Mouse (Mus musculus) neural tube, embryonic 15.5 days (tissue): ENCODE data around the gene B130006D01Rik. TPM values are rescaled to one million over a fixed set of nuclear protein-coding genes. Genes with fewer than 3 reads are reported as not detected.

Experiments used
- ATAC-seq: fragments of 200-750 bp; cut with Nextera tagmentation; 2 replicates; pipeline ENCODE4 v1.8.0; 2017; ENCODE audit warnings: mild to moderate bottlenecking, moderate TSS enrichment, moderate library complexity; ENCODE audit not compliant: low FRiP score
- H3K27ac ChIP-seq: fragments of 300-500 bp; sonication (generic); replicated peaks from 2 replicates; pipeline ENCODE4 v1.5.1; 2015; ENCODE audit warnings: mild to moderate bottlenecking, inconsistent platforms
- H3K27me3 ChIP-seq: fragments of 300-500 bp; sonication (generic); replicated peaks from 2 replicates; pipeline ENCODE4 v1.6.1; 2015; ENCODE audit warnings: inconsistent platforms
- H3K36me3 ChIP-seq: fragments of 300-500 bp; sonication (generic); 2 replicates; pipeline ENCODE4 v1.6.1; 2015; ENCODE audit warnings: inconsistent platforms
- H3K4me1 ChIP-seq: fragments of 300-500 bp; sonication (generic); 2 replicates; pipeline ENCODE4 v1.6.1; 2015; ENCODE audit warnings: inconsistent platforms
- H3K4me2 ChIP-seq: fragments of 300-500 bp; sonication (generic); 2 replicates; pipeline ENCODE4 v1.6.1; 2015; ENCODE audit warnings: inconsistent platforms, mild to moderate bottlenecking, moderate library complexity
- H3K4me3 ChIP-seq: fragments of 300-500 bp; sonication (generic); replicated peaks from 2 replicates; pipeline ENCODE4 v1.5.1; 2015; ENCODE audit warnings: mild to moderate bottlenecking, inconsistent platforms
- H3K9ac ChIP-seq: fragments of 300-500 bp; sonication (generic); replicated peaks from 2 replicates; pipeline ENCODE4 v1.6.1; 2015; ENCODE audit warnings: mild to moderate bottlenecking, inconsistent platforms
- H3K9me3 ChIP-seq: fragments of 300-500 bp; sonication (generic); replicated peaks from 2 replicates; pipeline ENCODE4 v1.6.1; 2016; ENCODE audit warnings: inconsistent platforms
- WGBS: fragments of 180-500 bp; shearing (Covaris S2); methylation state at CpG from one replicate; pipeline ENCODE4 v1.1.7; 2015; ENCODE audit warnings: mixed read lengths; 5-methylcytosine and 5-hydroxymethylcytosine counted together
- polyA plus RNA-seq: library from polyadenylated mRNA; unstranded; fragments of >200 nt; fragmentation: Nextera tagmentation; extraction: Ambion mirVana; gene quantifications from 2 replicates; pipeline ENCODE4 v1.2.1, GENCODE M21; 2015

The B130006D01Rik gene
- polyA plus RNA-seq, 1 experiment from 2014 or later: 0.99 TPM

GRCm38 (mm10) chr11:95700778-95701739 lies 22.3 kb upstream of the B130006D01Rik start:
- no peak for ATAC-seq
- Histone ChIP-seq H3K9ac (no peak overlapping the region), H3K4me3 (no peak overlapping the region), H3K27me3 (no peaks in the 10 kb centered on the region), H3K4me2 (no peak overlapping the region), H3K9me3 (no peaks in the 10 kb centered on the region), H3K4me1 (no peaks in the 10 kb centered on the region), H3K27ac (no peak overlapping the region), H3K36me3 (no peaks in the 10 kb centered on the region)
- 94% methylated on average over 13 of the region's 13 CpGs for WGBS

GRCm38 (mm10) chr11:95704032-95704969 lies 19.1 kb upstream of the B130006D01Rik start:
- WGBS: 92% methylated on average over 12 of the region's 12 CpGs
- no peak overlapping the region for H3K27ac ChIP-seq
- H3K4me3 ChIP-seq: no peak overlapping the region
- H3K9me3 ChIP-seq: no peaks in the 10 kb centered on the region
- H3K4me1 ChIP-seq: no peaks in the 10 kb centered on the region
- H3K9ac ChIP-seq: no peak overlapping the region
- ATAC-seq: no peak
- no peak overlapping the region for H3K4me2 ChIP-seq
- no peaks in the 10 kb centered on the region for H3K36me3 ChIP-seq
- H3K27me3 ChIP-seq: no peaks in the 10 kb centered on the region

GRCm38 (mm10) chr11:95704970-95705330 lies 18.4 kb upstream of the B130006D01Rik start:
- no peak overlapping the region for H3K4me3 ChIP-seq
- H3K4me2 ChIP-seq: no peak overlapping the region
- no peaks in the 10 kb centered on the region for H3K27me3 ChIP-seq
- WGBS: 56% methylated on average over 4 of the region's 4 CpGs
- ATAC-seq: no peak
- H3K27ac ChIP-seq: no peak overlapping the region
- H3K4me1 ChIP-seq: no peaks in the 10 kb centered on the region
- H3K36me3 ChIP-seq: no peaks in the 10 kb centered on the region
- no peak overlapping the region for H3K9ac ChIP-seq
- no peaks in the 10 kb centered on the region for H3K9me3 ChIP-seq

GRCm38 (mm10) chr11:95709534-95710040 lies 13.8 kb upstream of the B130006D01Rik start:
- 92% methylated on average over 6 of the region's 6 CpGs for WGBS
- Histone ChIP-seq H3K27me3 (no peaks in the 10 kb centered on the region), H3K4me3 (no peak overlapping the region), H3K4me2 (no peak overlapping the region), H3K36me3 (no peaks in the 10 kb centered on the region), H3K4me1 (peaks cover 14% of the 10 kb centered on the region), H3K27ac (no peak overlapping the region), H3K9ac (no peak overlapping the region), H3K9me3 (no peaks in the 10 kb centered on the region)
- ATAC-seq: no peak

GRCm38 (mm10) chr11:95710478-95710877 lies 12.9 kb upstream of the B130006D01Rik start:
- no peaks in the 10 kb centered on the region for H3K36me3 ChIP-seq
- H3K9me3 ChIP-seq: no peaks in the 10 kb centered on the region
- H3K4me1 ChIP-seq: peaks cover 23% of the 10 kb centered on the region
- no peak overlapping the region for H3K9ac ChIP-seq
- H3K4me3 ChIP-seq: no peak overlapping the region
- no peak overlapping the region for H3K4me2 ChIP-seq
- 81% methylated on average over 7 of the region's 7 CpGs for WGBS
- H3K27ac ChIP-seq: no peak overlapping the region
- ATAC-seq: no peak
- no peaks in the 10 kb centered on the region for H3K27me3 ChIP-seq

GRCm38 (mm10) chr11:95712085-95712562 lies 11.3 kb upstream of the B130006D01Rik start:
- peaks cover 35% of the 10 kb centered on the region for H3K4me1 ChIP-seq
- peak; percentile 9; the same call in 1 of the 2 replicates for ATAC-seq
- H3K36me3 ChIP-seq: no peaks in the 10 kb centered on the region
- H3K9me3 ChIP-seq: no peaks in the 10 kb centered on the region
- no peak overlapping the region for H3K9ac ChIP-seq
- peak overlapping the region; percentile 93 for H3K4me3 ChIP-seq
- peak overlapping the region; percentile 97 for H3K27ac ChIP-seq
- no peaks in the 10 kb centered on the region for H3K27me3 ChIP-seq
- WGBS: 34% methylated on average over 12 of the region's 12 CpGs
- H3K4me2 ChIP-seq: peak overlapping the region; percentile 85

GRCm38 (mm10) chr11:95712563-95713224 lies 10.7 kb upstream of the B130006D01Rik start, which contains the start of gene Zfp652:
Zfp652 (plus strand) TSS chr11:95712673.
- WGBS: 0% methylated on average over 28 of the region's 103 CpGs
- peak; percentile 93 for ATAC-seq
- H3K4me1 ChIP-seq: peaks cover 39% of the 10 kb centered on the region

GRCm38 (mm10) chr11:95713225-95713810 lies 10.1 kb upstream of the B130006D01Rik start:
- WGBS: under 1% methylated on average over 35 of the region's 49 CpGs
- Histone ChIP-seq H3K9me3 (no peaks in the 10 kb centered on the region), H3K27me3 (no peaks in the 10 kb centered on the region), H3K36me3 (no peaks in the 10 kb centered on the region), H3K4me2 (peak overlapping the region; percentile 85), H3K27ac (peak overlapping the region; percentile 97), H3K9ac (peak overlapping the region; percentile 95), H3K4me3 (peak overlapping the region; percentile 93), H3K4me1 (peaks cover 39% of the 10 kb centered on the region)
- ATAC-seq: peak; percentile 66

More at GRCm38 (mm10) chr11:95712563-95713224, 10.7 kb upstream of the B130006D01Rik start, which contains the start of gene Zfp652:
- Histone ChIP-seq H3K4me2 (peak within 1 kb of the TSS; percentile 85), H3K27ac (peak within 1 kb of the TSS; percentile 97), H3K9me3 (no peaks in the 10 kb centered on the region), H3K9ac (peak within 1 kb of the TSS; percentile 95), H3K36me3 (no peaks in the 10 kb centered on the region), H3K4me3 (peak within 1 kb of the TSS; percentile 93), H3K27me3 (no peaks in the 10 kb centered on the region)

- H3K36me3 ChIP-seq: no peaks in the 10 kb centered on the region
- H3K27me3 ChIP-seq: no peaks in the 10 kb centered on the region
- H3K4me1 ChIP-seq: peaks cover 39% of the 10 kb centered on the region
- WGBS: under 1% methylated on average over 13 of the region's 13 CpGs
- H3K4me3 ChIP-seq: peak overlapping the region; percentile 93
- peak overlapping the region; percentile 85 for H3K4me2 ChIP-seq
- H3K9me3 ChIP-seq: no peaks in the 10 kb centered on the region
- peak overlapping the region; percentile 97 for H3K27ac ChIP-seq
- 0 out of 2 replicates have a peak, but pooled peaks have one; percentile 0 for ATAC-seq
- peak overlapping the region; percentile 95 for H3K9ac ChIP-seq
Observed at GRCm38 (mm10) chr11:95713811-95714241, 9.6 kb upstream of the B130006D01Rik start.

GRCm38 (mm10) chr11:95714411-95714810 lies 9.0 kb upstream of the B130006D01Rik start:
- Histone ChIP-seq H3K9me3 (no peaks in the 10 kb centered on the region), H3K4me3 (peak overlapping the region; percentile 93), H3K27ac (peak overlapping the region; percentile 97), H3K9ac (peak overlapping the region; percentile 95), H3K27me3 (no peaks in the 10 kb centered on the region), H3K4me2 (peak overlapping the region; percentile 85), H3K4me1 (peaks cover 39% of the 10 kb centered on the region), H3K36me3 (no peaks in the 10 kb centered on the region)
- no peak for ATAC-seq
- WGBS: 36% methylated on average over 7 of the region's 7 CpGs
